Mouse (Mus musculus) heart, adult 8-10 months (tissue): ENCODE measurements around the gene Nabp2. TPM values are rescaled to one million over a fixed set of nuclear protein-coding genes. Genes with fewer than 3 reads are reported as not detected.
A peak's percentile ranks its signal among the peaks of the same experiment; 100 is the strongest.

ENCODE experiments used
- DNase-seq: peaks from one replicate; pipeline ENCODE4 v3.0.0; 2022; ENCODE audit warnings: low spot score
- total RNA-seq, 4 experiments: library from RNA; stranded (reverse); gene quantifications; 2 replicates each; pipeline ENCODE4 v1.2.4; 2022

Nabp2 gene
- total RNA-seq, 4 experiments from 2014 or later, result 44.8 to 50.8 (median 45.2) TPM

DNA sequence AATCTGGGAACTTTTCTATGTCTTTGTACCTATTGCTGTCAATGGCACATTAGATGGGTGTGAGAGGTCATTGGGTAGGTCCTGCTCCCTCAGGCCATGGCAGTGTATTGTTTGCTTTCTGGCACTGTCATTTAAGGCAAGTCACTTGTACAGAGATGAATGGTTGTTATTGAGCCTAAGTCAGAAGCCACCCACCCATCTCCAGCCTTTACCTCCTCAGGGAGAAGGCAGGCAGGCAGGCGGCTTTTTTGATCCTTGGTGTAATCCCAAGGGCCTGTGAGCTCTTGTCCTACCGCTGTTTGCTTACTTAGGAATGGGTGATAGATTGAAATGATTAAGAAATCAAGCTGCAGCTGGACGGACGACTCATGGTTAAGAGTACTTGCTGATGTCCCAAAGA is 18.2 kb upstream of the Nabp2 start:
- DNase-seq, result no peak

DNA sequence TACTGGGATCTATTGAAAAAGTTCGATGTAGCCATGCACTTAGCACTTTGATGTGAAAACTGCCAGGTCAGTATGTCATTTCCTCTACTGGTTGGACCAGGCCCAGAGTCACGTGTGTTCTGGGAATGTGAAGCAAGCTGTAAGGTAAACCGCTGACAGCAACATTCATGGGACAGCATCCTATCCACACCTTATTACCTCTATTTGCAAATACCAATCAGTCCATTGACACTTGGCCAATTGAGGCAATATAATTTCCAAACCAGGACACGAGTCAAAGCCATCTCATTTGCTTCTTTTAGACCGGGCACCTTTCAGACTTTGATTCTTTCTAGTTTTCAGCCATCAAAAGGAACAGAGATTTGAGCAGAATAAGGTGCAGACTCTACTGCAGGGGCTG is 17.8 kb upstream of the Nabp2 start:
- no peak for DNase-seq

DNA sequence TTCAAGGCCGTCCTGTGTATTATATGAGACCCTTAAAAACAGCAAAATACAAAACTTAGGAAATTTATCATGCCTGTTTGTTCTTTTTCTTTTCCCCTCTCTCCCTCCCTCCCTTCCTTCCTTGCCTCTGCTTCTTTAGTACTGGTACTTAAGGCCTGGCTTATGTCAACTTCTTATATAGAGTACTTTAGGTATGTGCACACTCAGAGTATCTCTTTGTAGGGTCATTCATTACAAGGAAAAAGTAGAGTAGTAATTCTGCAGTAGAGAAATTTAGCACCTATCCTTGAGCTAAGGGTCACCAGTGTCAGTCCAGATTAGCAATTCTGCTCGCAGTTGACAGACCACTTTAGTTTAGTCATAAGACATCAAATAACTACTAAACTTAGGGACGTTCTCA is 14.0 kb upstream of the Nabp2 start:
- no peak for DNase-seq

DNA sequence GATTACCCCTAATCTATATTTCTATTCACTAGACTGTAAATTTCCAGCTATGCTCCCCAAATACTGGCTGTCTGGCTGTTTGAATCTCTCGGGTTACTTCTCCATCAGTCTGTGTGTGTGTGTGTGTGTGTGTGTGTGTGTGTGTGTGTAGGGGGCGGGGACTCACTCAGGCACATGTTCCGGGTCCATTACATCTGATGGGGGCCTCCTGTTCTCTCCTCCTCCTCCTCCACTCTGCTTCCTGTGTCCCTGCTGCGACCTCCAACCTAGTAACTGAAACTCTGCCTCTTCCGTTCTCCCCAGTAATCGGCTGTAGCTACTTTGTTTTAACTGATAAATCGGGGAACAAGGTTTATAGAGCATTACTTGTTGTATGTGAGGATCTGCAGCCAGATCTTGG is 13.3 kb upstream of the Nabp2 start:
- DNase-seq, result peak; percentile 11

DNA sequence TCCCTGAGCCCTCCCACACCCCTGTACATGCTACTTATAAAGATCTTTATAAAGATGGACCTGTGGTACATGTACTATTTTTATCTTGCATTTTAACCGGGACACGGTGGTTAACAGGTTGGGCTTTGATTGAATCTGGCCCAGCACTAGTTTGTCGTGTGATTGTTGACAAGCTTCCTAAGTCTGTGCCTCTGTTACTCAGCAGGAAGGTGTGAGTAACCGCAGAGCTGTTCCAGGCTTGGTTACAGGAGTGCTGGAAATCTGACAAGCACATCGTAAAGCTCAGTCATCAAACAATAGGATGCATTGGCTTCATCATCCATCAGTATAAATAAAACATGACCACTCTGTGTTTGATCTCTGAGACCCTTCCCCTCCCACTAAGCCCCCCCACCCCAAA is 11.1 kb upstream of the Nabp2 start:
- DNase-seq, result no peak

DNA sequence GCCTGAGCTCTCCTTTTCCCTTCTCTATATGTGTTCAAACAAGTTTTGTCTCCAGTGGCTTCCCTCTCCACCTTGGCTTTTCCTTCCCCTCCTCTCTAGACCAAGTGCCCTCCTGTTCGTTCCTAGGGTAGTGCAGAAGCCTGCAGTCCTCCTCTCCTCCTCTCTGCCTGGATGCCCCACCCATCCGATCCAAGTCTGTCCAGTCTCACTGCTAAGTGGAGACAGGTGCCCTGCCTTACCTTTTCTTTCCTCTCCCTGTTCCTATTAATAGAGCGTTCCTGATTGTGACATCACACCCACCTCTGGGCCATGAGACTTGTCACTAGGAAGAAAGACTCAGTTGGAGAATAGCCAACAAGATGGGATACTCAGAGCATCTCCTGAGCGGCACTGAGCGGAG is 3.6 kb upstream of the Nabp2 start:
- no peak for DNase-seq

DNA sequence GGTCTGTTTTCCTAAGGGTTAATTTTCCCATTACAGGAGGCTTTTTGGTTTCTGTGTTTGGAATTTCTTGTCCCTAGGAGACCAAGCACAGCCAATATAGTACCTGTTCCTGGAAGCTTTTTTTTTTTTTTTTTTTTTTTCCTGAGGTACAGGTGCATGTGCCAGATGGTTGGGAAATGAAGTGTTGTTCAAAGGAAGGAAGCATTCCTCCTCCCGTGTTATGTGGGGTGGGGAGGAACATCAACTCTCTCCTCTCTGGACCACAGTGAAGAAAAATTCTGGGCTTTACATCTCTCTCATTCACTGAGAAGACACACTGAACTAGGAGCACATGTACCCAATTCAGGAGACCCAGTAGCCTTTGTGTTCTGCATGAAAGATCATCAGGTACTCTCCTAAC is 1.8 kb upstream of the Nabp2 start:
- DNase-seq, result no peak

DNA sequence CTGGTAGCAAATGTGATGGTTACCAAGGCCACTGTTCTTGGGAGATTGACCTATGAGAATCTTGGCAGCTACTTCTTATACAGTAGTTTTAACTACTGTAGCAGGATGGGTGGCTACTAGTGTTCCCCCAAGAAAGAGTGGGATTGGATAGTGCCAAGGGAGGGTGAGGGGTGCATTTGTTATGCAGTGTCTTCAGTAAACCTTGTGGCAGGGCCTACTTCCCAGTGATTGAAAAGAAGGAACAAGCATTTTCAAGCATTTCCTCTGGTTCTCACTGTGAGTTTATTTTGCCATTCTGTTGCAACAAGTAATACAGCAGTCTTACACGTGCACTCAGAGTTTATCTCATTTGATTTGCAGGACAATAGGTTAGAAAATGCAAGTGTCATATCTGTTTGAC is 1.3 kb upstream of the Nabp2 start:
- no peak for DNase-seq

DNA sequence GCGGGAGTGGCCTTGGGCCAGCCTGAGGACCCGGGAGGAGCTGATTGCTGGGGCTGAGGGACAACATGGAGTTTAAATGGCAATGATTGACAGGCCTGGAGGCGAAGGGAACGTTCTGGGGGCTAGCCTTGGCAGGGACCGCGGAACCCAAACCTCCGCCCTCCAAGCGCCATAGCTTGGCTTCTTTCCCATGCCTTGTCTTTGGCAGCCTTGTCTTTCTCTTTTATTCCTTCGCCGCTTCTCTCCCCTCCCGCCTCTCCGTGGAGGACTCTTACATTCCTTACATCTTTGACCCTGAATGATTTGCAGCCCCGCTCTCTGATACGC is 726 bp upstream of the Nabp2 start:
- peak; percentile 28 for DNase-seq

DNA sequence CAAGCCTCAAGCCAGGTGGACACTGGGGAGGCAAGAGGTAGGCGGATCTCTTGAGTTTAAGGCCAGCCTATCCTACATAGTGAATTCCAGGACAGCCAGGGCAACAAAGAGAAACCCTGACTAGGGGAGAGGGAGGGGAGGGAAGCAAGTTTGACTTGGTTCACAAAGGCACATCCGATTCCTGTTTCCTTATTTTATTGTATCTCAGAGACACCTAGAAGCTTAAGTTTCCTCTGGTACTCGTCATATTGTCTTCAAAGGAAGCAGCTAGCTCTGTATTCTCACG is 789 bp downstream of the Nabp2 start:
- peak; percentile 21 for DNase-seq

DNA sequence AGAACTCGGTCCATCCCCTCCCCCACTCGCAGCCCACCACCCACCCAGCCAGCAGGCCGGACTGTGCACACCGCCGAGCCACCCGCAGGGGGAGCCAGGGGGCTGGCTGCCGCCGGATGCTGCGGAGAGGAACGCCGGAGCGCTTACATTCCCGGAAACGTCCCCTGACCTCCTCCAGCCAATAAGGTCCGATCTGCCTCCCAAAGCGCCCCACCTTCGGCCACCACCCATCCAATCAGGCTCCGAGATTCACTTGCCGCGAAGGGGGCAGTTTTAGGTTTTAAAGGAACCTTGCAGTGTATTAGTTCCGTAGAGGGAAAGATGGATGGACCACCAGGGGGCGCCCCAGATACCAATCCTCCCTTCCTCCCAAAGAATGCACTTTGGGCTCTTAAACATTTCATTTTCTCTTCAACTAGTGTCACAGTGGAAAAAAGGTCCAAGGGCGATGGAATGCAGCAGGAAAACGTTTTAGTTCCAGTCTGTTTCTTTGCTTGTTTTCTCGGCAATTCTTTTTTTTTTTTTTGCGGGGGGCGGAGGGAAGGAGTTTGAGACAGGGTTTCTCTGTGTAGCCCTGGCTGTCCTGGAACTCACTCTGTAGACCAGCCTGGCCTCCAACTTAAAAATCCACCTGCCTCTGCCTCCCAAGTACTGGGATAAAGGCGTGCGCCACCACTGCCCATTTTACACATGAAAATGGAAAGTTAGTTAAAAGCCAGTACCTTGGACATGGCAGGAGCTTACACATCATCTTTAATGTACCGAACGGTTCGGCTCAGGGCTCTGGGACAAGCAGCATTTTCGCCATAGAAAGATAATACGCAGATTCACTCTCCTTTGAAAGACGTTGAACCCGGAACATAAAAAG is 1.4 kb downstream of the Nabp2 start:
- peak; percentile 99 for DNase-seq

DNA sequence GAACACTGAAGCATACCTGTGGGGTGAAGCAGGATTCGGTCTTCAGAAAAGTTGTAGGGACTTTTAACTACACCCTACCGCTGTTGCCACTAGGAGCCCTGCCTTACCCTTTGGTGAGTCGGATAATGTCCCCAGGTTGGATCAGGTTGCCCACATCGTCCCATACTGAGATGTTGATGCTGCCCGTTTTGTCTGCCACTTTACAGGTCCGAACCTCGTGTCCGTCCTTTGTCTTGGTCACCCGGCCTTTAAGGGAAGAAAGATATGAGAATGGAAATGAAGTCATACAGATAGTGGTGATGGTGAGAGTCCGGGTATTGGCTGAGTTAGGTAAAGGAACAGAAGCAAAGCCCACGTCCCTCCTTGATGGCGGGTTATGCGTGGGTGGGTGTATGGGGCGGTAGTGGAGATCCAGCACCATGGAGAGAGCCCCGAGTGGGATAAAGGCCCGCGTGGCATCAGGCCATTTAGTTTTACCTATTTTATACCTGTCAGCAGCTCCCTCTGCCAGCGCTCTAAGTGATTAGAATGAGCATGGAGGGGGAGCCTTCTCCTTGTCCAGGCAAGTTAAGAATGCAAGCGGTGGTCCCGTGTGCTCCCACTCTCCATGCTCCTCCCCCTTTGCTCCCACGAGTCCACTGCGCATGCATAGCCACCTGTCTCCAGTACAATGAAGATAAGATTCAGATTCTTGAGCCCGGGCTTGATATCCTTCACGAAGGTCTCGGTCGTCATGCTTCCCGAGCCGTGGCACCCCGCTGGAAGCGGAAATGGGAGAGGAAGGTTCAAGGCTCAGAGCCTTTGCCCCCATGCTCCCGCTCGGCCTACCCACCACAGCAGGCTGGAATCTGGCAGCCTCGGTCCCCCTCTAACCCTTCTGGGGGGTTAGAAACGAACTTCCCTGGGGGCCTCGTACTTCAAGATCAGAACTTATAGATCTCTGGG is 2.4 kb downstream of the Nabp2 start:
- no peak for DNase-seq

DNA sequence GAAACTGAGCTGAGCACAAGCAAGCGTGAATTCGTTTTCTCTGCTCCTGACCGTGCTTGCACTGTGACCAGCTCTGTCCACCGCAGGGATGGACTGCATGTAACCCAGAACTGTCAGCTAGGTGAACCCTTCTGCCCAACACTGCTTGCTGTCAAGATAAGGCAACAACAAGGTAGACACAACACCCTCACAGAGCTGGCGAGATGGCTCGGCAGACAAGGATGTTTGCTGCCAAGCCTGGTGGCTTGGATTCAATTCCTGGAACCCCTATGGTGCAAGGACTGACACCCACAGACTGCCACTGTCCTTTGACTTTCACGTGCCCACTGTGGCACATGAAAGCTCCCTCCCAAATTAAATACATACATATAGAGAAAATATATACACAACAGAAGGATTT is 7.4 kb downstream of the Nabp2 start:
- DNase-seq, result no peak

DNA sequence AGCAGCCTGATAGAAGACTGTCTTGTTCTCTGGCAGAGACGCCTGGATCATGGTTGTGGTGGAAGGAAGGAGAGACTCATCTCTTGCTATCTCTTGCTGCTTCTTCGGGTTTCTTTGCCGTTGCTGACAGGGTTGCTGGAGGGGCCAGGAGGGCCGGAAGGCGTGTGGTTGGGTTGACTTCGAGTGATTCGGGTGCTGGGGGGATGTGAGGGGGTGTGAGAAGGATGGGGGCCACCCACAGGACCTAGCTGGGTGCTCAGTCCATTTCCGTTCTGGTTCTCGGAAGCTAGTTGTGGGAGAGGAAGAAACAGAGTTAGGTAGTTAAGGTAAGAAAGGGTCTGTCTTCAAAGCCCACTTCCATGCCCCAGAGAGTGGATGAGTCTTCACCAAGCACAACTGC is 9.7 kb downstream of the Nabp2 start:
- DNase-seq, result no peak

DNA sequence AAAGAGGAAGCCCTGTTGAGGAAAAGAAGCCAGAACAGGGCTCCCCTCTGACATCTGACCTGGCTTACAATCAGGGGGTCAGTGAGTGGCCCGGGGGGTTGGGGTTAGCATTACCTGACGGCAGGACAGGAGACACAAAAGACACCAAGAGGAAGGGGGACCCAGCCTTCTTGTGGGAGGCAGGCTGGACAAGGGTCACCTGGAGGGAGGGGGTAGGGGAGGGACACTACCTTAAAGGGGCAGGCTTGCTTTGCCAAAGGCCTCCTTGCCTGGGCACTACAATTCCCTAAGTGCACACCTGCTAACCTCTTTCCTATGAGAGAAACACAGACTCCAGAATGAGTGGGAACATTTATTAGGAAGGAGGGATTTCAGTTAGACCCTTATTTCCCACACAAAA is 10.2 kb downstream of the Nabp2 start, which contains the start of gene Slc39a5:
Gene Slc39a5, minus strand, starts transcription at position 174 of the 400 bp plus-strand sequence.
- DNase-seq, result no peak

DNA sequence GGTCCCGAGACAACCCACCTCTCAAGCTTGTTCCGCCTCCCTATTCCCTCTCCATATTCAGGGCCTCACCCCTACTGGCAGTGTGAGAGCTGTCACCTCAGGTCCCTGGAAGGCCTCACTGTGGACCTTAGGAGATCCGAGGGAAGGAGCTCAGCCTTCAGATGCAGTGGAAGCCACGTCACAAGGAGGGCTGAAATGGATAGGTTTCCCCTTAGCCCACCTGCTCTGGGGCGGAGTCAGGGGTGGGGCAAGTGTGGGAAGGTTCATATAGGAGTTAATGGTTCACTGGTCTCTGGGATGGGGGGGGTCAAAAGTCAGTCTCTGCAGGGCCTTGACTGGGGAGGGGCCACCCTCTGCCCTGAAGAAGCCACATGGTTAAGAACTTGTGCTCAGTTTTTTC is 11.0 kb downstream of the Nabp2 start:
- DNase-seq, result no peak

DNA sequence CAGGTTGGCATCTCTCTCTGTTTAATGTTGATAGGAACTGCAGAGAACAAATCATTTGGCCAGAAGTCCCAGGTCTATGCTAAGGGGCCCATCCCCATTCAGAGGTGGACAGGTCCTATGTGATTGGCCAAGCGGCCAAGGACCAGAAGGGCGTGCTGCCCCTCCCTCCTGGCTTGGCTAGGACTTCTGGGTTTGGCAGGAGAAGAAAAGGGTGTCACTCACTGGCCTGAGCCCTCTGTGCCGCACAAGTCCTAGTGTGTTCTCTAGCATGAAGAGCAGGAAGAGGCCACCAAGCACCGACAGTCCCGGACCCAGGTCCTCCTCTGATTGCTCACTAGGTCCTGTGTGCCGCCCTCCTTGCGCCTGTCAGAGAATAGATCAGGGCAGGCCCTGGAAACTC is 13.8 kb downstream of the Nabp2 start:
- DNase-seq, result peak; percentile 34

DNA sequence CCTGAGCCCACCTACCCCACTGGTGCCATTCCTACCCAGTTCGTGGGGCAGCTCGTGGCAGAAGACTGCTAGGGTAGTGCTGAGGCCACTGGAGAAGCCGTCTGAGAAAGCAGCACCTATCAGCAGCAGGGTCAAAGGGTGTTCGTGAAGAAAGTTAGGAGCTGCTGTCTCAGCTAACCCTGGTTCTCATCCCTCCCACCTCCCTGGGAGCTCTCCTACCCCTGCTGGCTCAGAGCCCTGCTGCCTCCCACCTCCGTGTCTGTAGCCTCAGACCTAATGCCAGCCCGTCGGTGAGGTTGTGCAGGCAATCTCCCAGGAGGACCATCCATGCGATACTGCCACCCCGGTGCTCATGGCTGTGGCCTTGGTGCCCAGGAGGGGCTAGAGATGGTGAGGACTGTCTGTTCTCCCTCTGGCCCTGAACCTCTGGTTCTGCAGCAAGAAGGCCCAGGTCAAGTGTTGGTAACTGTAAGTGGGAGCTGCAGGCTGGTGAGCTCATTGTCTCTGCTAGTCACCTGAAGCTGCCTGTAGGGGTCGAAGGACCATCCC is 14.5 kb downstream of the Nabp2 start:
- DNase-seq, result no peak

DNA sequence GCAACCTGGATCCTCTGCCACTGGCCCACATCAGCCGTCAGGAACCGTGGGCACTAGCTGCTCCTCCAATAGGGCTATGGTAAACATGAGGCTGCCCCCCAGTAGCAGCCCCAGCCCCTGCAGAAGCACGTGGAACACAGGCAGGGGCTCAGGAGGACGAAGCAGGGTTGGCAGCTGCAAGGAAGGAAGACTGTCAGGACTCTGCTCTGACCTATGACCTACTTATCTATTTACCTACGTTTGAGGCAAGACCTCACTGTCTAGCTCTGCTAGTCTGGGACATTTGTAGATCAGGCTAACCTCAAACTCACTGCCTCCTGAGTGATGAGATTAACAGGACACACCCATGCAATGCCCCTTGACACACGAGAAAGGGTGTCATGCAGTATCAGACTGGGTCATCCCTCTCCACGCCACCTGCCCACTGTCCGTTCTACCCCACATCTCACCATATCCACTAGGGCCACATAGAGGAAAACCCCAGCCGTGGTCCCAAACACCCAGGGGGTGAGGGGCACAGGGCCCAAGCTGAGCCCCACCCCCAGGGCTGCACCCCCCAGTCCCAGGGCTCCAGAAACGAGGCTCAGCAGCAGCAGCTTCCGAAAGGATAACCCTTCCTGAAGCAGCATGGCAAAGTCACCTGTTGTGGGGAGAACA is 15.1 kb downstream of the Nabp2 start:
- DNase-seq, result no peak

DNA sequence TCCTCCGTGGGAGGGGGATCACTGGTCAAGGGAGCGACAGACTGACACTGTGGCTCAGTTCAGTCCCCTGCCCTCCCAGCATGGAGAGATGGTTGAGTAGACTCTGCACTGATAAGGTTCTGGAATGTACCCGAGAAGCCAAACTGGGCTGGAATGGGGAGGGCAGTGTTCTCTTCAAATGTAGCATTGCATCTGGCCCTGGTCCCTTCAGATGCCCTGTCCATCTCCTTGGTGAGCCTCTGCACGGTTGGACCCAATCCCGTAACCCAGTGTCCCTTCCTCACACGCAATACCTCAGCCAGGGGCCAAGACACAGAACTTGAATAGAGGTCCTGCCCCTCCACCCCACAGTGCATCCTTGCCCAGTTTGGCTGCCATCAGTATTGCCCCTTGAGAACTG is 19.4 kb downstream of the Nabp2 start:
- DNase-seq, result peak; percentile 28

DNA sequence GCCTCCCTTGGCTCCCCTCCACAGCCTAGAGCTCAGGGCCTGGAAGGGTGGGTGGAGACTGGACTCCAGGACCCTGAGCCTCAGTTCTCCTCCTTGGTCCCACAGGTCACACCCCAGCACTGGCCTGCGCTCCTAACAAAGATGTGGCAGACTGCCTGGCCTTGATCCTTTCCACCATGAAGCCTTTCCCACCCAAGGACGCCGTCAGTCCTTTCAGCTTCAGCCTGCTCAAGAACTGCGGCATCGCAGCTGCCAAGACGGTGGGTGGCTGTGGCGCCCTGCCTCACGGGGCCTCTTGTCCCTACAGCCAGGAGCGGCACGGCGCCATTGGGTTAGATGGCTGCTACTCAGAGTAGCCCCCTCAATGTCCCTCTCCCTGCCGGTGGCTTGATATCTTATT is 20.9 kb downstream of the Nabp2 start:
- DNase-seq, result no peak

DNA sequence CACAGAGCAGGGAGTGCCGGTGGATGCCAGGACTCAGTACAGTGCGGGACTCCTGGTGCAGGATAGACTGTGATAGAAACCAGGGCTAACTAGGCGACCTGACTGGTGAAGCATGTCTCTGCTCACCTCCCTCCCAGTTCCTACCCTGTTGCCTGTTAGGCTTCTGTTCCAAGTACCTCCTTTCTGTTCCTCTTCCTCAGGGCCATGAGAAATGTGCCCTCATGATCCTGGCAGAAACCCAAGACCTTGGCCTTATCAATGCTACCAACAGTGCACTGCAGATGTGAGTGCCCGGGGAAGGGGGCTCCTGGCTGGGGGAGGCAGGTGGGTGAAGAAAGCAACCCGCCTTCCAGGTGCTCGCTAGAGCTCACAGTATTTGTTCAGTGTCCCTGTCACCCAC is 21.7 kb downstream of the Nabp2 start:
- no peak for DNase-seq
